Mouse (Mus musculus) thymus, adult 2 months (tissue): ENCODE results near the gene Stom.

Experiments used
- CTCF ChIP-seq: fragments of 200-500 bp; IDR thresholded peaks from 2 replicates; pipeline ENCODE4 v1.5.1; 2012; ENCODE audit warnings: mild to moderate bottlenecking, control low read depth, low read length, moderate library complexity, borderline replicate concordance; ENCODE audit not compliant: control insufficient read depth, poor library complexity, insufficient read depth; ENCODE audit errors: extremely low read depth
- POLR2A ChIP-seq: fragments of 200-500 bp; IDR thresholded peaks from 2 replicates; pipeline ENCODE4 v1.6.1; 2012; ENCODE audit warnings: mild to moderate bottlenecking, low read length, control low read depth, moderate library complexity; ENCODE audit not compliant: control insufficient read depth, poor library complexity, insufficient read depth; ENCODE audit errors: extremely low read depth

DNA sequence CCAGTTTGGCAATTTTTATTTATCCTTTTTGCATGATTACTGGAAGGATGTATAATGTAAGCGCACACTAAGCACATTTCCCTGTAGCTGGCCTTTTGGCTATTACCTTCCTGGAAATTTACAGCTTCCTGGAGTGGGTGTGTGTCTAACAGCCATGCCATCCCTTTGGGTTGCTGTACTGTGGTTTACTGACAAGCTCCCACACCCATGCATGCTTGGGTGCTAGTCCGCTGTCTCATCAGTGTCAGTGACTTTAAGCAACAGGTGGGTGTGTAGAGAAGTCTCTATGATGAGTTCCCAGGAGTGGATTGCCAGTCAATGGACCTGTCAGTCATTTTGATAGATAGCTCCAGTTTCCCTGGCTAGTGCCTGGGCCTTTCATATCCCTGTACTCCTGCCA is 37.3 kb downstream of the Stom start:
- TF ChIP-seq CTCF, result no peak
- TF ChIP-seq POLR2A, result no peak
